Mouse (Mus musculus): ENCODE results near the gene Oxa1l. TPM values are rescaled to one million over a fixed set of nuclear protein-coding genes. Genes with fewer than 3 reads are reported as not detected.

The Oxa1l gene
- polyA plus RNA-seq, 2 experiments from 2014 or later: 77.4 to 80.4 TPM

- ATAC-seq: no peak
These were observed 10.8 kb downstream of the Oxa1l start for GRCm38 (mm10) chr14:54371460-54371859.

DNA sequence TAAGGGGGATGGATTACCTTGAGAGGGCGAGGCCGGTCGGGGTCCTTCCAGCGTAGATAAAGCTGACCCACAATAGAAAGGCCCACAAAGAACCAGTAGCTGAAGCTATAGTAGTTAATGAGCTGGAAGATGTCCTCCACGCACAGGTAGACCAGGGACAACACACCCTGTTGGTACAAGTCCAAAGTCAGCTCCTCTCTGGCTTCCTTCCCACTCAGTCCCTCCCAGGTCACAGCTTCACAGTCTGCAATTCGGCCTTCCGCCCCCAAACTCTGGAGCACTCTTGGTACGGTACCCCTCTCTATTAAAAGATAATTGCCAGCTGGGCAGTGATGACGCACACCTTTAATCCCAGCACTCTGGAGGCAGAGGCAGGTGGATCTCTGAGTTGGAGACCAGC, 12.3 kb downstream of the Oxa1l start:
- no peak for ATAC-seq

- ATAC-seq: peak; percentile 77
These were observed 15.3 kb downstream of the Oxa1l start for GRCm38 (mm10) chr14:54375916-54376315.

- ATAC-seq: no peak
These were observed 16.5 kb downstream of the Oxa1l start for GRCm38 (mm10) chr14:54377166-54377565.

GRCm38 (mm10) chr14:54379571-54379970, 18.9 kb downstream of the Oxa1l start:
- ATAC-seq: no peak

- ATAC-seq: no peak
These were observed 20.0 kb downstream of the Oxa1l start for GRCm38 (mm10) chr14:54380616-54381015.

- ATAC-seq: no peak
These were observed 21.2 kb downstream of the Oxa1l start for GRCm38 (mm10) chr14:54381816-54382215.

- no peak for ATAC-seq
These were observed 22.0 kb downstream of the Oxa1l start for GRCm38 (mm10) chr14:54382641-54383040.

DNA sequence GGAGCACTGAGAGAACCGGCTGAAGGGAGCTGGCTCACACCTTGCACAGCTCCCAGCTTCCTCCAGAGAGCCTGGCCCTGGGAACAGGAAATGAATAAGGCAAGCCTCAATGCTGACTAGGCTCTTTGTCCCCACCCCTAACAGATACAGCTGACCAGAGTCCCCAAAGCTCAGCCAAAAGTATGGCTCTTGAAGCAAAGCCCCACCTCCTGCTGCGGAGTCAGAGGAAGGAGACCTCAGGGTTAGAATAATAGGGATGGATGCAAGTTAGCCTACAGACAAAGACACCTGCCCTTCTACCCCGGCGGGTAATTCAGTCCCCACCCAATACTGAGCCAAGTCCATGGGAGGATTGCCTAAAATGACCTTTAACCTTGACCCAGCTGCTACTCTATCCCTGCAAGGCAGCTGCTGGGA, 22.7 kb downstream of the Oxa1l start:
- ATAC-seq: no peak

- ATAC-seq: no peak
These were observed 23.8 kb downstream of the Oxa1l start for GRCm38 (mm10) chr14:54384396-54384795.

GRCm38 (mm10) chr14:54385968-54386618, 25.5 kb downstream of the Oxa1l start:
- ATAC-seq: no peak

GRCm38 (mm10) chr14:54387546-54387945, 26.9 kb downstream of the Oxa1l start:
- no peak for ATAC-seq

DNA sequence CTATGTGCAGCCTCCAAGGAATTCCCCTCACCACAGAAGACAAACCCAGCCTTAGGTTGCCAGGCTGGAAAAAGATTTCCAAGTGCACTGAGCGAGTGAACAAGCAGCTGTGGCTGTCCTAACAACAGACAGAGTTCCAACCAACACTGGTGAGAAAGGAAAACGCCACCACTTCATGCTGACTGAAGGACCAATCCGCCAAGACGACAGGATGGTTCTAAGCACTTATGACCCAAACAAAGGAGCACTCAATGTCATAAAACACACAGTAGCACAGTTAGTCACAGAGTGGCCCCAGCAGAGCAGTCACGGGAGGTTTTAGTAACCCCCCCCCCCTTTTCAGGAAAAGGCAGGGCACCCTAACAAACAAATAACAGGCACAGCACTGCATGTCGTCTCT, 30.2 kb downstream of the Oxa1l start:
- ATAC-seq: no peak

DNA sequence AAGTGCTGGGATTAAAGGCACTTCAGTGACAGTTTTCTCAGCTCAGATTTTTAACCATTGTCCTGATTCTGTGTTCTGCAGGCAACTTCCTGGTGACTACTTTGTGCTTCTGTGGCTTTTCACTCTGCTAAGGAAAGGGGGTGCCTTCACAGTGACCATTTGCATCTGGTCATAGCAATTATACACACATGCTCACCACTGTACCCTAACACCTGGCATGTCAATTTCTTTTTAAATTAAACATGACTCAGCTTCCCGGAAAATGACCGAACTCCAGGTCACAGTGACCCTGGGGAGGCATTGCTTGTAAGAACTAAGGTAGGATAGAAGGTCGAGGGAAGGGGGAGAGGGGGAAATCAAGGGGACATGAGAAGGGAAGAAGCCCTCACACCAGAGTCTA, 33.2 kb downstream of the Oxa1l start:
- ATAC-seq: no peak

GRCm38 (mm10) chr14:54394309-54394708, 33.7 kb downstream of the Oxa1l start:
- no peak for ATAC-seq

DNA sequence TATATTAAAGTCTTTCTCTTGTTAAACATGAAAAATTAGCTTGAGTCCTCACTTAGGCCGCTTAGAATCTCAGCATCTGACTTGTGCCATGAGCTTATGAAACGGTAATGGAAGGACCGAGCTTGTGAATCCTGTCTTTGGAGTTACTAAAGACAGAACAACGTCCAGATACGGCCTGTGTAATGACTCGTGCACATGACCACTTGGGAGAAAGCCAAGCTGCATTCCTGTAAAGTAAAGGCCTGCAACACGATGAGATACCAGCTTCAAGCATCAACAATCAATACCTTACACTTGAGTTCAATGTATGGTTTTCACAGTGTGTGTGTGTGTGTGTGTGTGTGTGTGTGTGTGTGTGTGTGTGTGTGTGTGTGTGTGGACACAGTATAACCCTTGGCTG, 36.1 kb downstream of the Oxa1l start:
- ATAC-seq: no peak

DNA sequence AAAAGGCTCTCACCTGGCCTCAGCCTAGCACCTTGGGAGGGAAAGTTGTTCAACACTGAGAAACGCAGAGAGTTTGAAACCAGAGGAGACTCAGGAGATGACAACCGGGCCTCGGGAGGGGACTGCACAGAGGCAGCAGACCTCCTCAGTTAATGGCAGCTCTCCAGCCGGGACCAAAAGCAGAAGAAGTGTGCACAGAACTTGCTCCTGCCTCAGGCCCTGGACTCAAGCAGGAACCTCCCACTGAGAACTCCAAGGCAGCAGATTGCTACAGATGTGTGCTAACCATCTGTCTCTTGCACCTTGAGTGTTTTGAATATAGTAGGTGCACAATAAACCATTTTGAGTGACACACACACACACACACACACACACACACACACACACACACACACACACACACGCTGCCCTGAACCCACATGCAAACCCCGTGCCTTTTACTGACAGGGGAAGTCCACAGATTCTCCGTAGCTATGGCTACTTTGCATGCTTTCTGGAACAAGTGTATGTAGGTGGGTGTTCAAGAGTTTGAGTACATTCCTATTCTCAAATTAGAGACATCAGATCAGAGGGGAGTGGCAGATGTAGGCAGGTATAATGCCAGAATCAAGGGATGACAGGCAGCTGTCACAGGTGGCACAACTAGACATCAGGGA, 37.4 kb downstream of the Oxa1l start:
- peak; percentile 76 for ATAC-seq

DNA sequence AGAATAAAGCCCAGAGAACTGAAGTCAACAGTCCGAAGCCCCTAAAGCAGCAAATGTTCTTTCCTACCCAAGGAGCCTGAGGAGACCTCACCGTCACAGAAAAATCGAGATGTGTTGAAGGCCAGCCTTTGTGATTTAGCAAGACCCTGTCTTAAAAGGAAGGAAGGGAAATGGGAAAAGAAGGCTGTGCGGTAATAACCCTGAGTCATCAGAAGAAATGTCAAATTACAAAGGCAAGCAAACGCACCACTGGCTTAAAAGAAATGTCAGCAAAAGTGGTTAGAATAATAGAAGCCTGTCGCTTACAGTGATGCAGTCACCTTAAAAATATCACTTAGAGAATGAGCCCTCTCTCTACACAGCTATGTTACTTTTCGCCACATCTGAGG, 37.9 kb downstream of the Oxa1l start:
- ATAC-seq: peak; percentile 38

DNA sequence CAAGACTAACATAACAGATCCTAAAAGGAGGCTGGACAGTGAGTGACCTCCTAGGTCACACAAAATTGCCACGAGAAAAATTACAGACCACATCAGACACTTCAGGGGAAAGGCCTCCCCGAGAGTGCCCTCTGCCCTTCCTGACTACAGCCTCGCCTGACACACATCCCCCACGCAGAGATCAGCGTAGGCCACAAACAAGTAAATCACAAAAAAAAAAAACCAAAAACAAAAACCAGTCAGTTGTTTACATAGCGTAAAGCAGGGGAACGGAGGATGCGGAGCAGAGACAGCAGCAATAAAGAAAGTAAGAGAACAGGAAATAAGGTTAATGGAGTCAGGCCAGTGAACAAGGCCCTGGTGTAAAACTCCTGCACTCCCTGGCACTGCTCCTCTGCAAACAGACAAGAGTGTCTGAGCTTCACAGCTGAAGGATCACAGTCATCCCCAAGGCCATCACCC, 38.3 kb downstream of the Oxa1l start:
- peak; percentile 80 for ATAC-seq

DNA sequence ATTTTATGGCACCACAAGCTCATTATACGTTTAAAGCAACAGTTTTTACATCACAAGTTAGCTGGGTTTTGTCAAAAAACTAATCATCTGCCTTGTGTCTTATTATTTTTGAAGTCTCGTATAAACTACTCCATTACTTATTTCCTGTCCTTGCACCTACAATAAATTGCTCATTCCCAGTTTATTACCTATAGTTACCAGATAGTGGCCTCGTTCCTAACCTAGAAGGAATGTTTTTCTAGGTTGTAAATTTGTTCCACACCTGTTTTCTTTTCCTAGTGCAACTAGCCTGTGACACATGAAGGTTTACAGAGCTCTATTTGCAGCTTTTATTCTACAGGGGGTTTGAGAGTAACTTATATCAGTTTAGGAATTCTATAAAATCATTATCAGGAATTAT, 41.1 kb downstream of the Oxa1l start:
- no peak for ATAC-seq

DNA sequence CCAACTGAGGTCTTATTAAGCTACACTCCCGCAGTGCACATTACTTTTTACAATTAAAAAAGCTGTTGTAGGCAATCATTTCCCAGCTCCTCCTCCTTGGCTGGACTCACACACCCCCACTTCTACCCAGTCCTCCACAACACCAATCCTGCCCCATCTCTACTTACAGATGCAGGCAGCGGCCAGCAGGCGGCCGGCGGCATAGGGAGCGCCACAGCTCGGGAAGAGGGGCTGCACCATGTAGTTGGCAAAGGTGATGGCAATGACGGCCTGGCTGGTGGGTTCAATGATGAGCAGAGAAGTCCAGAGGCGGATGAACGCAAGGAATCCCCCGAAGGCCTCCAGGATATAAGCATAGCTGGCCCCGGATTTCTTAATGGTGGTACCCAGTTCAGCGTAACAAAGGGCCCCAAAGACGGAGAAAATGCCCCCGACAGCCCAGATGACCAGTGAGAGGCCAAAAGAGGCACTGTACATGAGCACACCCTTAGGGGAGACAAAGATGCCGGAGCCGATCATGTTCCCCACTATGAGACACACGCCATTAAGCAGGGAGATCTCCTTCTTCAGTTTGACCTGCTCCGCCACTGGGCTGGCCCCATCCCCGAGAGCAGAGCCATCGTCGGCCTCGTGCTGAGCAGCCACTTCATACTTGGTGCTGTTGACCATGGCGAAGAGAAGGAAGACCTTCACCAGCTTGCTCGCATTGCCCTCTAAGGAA, 47.9 kb downstream of the Oxa1l start:
- no peak for ATAC-seq

DNA sequence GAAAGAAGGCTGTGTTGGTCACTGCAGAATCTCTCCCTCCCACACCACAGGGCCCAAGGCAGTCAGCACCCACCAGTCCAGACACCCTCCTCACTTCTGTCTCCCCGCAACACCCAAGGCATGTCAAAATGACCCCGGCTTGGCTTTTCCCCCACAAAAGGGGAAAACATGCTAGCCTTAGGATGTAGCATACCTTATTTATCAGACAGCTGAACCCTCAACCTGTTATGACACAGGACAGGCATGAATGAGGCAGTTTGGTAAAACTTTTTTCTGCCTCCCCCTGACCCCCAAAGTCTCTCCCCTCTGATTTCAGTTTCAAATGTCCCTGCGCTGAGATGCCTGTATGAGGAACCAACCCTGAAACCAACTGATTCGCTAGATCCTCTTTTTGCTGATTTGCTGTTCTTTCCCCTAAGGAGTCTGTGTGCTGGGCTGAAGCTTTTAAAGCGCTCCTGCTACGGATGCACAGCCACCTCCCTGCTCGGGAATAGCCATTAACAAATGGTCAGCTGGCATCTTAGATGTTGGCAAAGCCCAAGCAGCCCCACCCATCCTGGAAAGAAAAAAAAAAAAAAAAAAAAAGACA, 48.5 kb downstream of the Oxa1l start:
- ATAC-seq: no peak

Measured in CD4-positive, CD25-positive, alpha-beta regulatory T cell, adult 4 months (primary cell).